Mouse (Mus musculus) forebrain, embryonic 16.5 days (tissue): Measurements from ENCODE around the gene Galnt12. TPM values are rescaled to one million over a fixed set of nuclear protein-coding genes. Genes with fewer than 3 reads are reported as not detected.

Experiments used
- ATAC-seq: fragments of 200-750 bp; cut with Nextera tagmentation; 2 replicates; pipeline ENCODE4 v1.8.0; 2017; ENCODE audit warnings: mild to moderate bottlenecking, moderate library complexity
- H3K27ac ChIP-seq: fragments of 300-500 bp; sonication (generic); 2 replicates; pipeline ENCODE4 v1.5.1; 2014; ENCODE audit warnings: low read length, control low read depth
- H3K27me3 ChIP-seq: fragments of 300-500 bp; sonication (generic); replicated peaks from 2 replicates; pipeline ENCODE4 v1.6.1; 2014; ENCODE audit warnings: low read length; ENCODE audit not compliant: control insufficient read depth, insufficient read depth
- H3K36me3 ChIP-seq: fragments of 300-500 bp; sonication (generic); 2 replicates; pipeline ENCODE4 v1.6.1; 2014; ENCODE audit not compliant: control insufficient read depth, insufficient read depth
- H3K4me1 ChIP-seq: fragments of 300-500 bp; sonication (generic); replicated peaks from 2 replicates; pipeline ENCODE4 v1.6.1; 2014; ENCODE audit warnings: low read length; ENCODE audit not compliant: control insufficient read depth, insufficient read depth
- H3K4me2 ChIP-seq: fragments of 300-500 bp; sonication (generic); 2 replicates; pipeline ENCODE4 v1.6.1; 2014; ENCODE audit warnings: mild to moderate bottlenecking, low read length, control low read depth
- H3K4me3 ChIP-seq: fragments of 300-500 bp; sonication (generic); replicated peaks from 2 replicates; pipeline ENCODE4 v1.5.1; 2014; ENCODE audit warnings: mild to moderate bottlenecking, low read length, control low read depth
- H3K9ac ChIP-seq: fragments of 300-500 bp; sonication (generic); replicated peaks from 2 replicates; pipeline ENCODE4 v1.6.1; 2014; ENCODE audit warnings: low read depth, low read length, control low read depth
- H3K9me3 ChIP-seq: fragments of 300-500 bp; sonication (generic); 2 replicates; pipeline ENCODE4 v1.6.1; 2016; ENCODE audit warnings: low read length; ENCODE audit not compliant: control insufficient read depth
- WGBS: fragments of 180-500 bp; shearing (Covaris S2); extraction: QIAGEN DNeasy Blood & Tissue Kit; methylation state at CpG from one replicate; pipeline ENCODE4 v1.1.7; 2014; 5-methylcytosine and 5-hydroxymethylcytosine counted together
- polyA plus RNA-seq: library from polyadenylated mRNA; unstranded; fragments of >200 nt; fragmentation: Nextera tagmentation; extraction: Ambion mirVana; gene quantifications from 2 replicates; pipeline ENCODE4 v1.2.1, GENCODE M21; 2015

Gene Galnt12
- polyA plus RNA-seq, 1 experiment from 2014 or later, result 0.85 TPM

DNA sequence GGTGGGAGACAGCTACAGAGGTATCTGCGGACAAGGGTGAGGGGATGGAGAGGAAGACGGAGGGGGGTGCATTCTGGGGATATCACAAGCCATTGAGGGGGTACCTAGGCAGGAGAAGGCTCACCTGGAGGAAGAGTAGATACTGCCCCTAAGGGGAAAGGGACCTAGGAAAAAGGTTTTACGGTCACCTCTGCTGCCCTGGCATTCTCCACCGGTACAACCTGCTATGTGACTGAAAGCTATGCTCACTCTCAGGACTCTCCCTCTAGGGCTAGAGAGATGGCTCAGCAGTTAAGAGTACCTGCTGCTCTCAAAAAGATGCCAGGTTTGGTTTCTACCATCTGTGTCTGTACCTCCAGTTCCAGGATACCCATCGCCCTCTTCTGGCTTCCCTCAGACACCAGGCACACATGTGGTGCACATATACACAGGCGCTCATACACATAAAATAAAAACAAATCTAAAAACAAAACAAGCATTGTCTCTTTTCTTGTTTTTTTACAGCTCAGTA is 36.1 kb upstream of the Galnt12 start:
- Histone ChIP-seq H3K4me3 (no peak overlapping the region), H3K9me3 (no peaks in the 10 kb centered on the region), H3K27ac (no peak overlapping the region), H3K27me3 (no peaks in the 10 kb centered on the region), H3K9ac (no peak overlapping the region), H3K4me2 (no peak overlapping the region), H3K36me3 (no peaks in the 10 kb centered on the region), H3K4me1 (peaks cover 14% of the 10 kb centered on the region)
- WGBS, result 98% methylated on average over 6 of the region's 6 CpGs
- ATAC-seq, result no peak

DNA sequence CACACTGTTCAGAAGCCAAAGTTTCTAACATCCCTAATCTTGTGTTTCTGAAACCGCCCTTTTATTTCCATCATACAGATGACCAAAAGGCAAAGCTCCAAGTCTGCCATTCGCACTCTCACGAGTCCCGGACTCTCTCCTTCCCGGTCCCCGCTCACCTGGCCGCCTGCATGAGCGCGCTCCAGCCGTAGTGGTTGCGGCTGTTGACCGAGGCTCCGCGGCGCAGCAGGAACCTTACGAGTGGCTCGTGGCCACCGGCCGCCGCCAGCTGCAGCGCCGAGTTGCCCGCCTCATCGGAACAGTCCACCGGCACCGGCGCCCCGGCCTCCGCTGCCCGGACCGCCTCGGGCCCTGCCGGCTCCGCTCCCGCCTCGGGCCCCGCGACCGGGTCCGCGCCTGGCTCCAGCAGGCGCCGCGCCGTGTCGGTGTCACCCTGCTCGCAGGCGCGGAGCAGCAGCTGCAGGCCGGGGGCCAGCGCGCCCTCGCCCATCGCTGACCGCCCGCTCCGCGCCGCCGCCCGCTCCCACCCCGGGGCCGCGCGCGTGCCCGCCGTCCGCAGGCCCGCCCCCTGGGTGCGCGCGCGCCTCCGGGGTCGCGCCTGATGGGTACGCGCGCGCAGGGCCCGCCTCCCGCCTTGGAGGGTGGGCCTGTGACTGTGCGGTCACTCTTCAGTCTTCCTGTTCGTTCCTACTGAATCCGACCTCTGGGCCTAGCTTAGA is 34.8 kb upstream of the Galnt12 start, which contains the start of gene Anks6:
TSS of gene Anks6 (minus strand) at position 637 of the 719 bp plus-strand sequence.
- Histone ChIP-seq H3K4me2 (peak within 1 kb of the TSS; percentile 87), H3K36me3 (no peaks in the 10 kb centered on the region), H3K9me3 (no peaks in the 10 kb centered on the region), H3K4me3 (peak within 1 kb of the TSS; percentile 81), H3K27me3 (no peaks in the 10 kb centered on the region), H3K27ac (peak within 1 kb of the TSS; percentile 41), H3K4me1 (peaks cover 12% of the 10 kb centered on the region), H3K9ac (peak within 1 kb of the TSS; percentile 84)
- WGBS, result under 1% methylated on average over 64 of the region's 86 CpGs
- ATAC-seq, result peak; percentile 90

DNA sequence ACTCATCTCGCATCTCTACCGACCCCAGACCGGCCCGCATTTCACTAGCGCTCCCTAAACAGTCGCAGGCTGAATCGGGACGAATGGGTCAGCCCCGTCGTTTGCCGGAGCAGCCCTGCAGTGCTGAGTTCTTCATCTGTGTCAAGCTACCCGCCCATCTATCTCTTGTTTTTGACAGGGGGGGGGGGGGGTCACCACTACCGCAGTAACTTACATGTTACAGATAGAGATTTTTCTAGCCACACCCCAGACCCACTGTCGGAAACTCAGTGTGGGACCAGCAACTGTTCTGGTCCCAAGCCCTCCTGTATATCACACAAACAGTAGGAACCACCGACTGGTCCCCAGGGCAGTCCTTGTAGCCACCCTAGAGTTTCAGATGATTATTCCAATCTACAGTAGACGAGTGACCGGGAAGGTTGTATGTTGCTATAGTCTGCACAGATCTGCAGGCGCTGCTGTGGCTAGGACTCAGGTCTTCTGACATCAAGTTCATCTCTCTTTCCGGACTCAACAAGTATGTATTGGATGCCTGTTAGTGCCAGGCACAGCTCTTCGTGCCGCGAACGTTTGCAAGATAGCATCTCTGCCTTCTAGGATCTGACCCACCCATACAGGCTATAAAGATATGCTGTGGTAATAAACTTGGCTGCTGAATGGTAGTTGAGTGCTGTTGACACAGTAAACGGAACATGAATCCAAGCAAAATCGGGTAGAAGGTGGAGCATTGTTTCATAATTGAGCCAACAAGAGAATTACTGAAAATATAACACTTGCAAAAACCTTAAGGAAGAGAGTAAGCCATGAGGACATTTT is 34.0 kb upstream of the Galnt12 start:
- peak overlapping the region; percentile 33; the same call in 1 of the 2 replicates for H3K27ac ChIP-seq
- peak overlapping the region; percentile 84 for H3K9ac ChIP-seq
- H3K4me1 ChIP-seq, result peaks cover 12% of the 10 kb centered on the region
- H3K36me3 ChIP-seq, result no peaks in the 10 kb centered on the region
- H3K4me2 ChIP-seq, result peak overlapping the region; percentile 87
- H3K27me3 ChIP-seq, result no peaks in the 10 kb centered on the region
- H3K9me3 ChIP-seq, result no peaks in the 10 kb centered on the region
- 39% methylated on average over 25 of the region's 25 CpGs for WGBS
- peak; percentile 24 for ATAC-seq
- peak overlapping the region; percentile 81 for H3K4me3 ChIP-seq

DNA sequence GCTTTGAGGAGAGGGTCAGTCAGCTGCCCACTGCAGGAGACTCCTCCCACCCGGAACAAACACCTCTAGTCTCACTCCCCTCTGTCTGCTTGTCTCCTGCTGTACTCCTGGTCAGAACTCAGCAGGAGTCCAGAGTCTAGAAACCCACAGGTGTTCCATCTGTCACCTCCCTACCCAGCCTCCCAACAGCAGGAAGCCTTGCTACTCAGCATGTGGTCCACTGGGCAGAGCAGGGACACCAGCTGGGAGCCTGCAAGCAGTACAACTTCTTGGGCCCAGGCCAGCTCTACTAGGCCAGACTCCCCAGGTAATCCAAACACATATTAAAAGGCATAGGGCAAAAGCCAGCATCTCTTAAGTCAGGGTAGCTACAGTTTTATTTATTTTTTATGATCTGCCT is 30.8 kb upstream of the Galnt12 start:
- Histone ChIP-seq H3K27me3 (no peaks in the 10 kb centered on the region), H3K4me1 (peaks cover 12% of the 10 kb centered on the region), H3K4me2 (no peak overlapping the region), H3K27ac (no peak overlapping the region), H3K9me3 (no peaks in the 10 kb centered on the region), H3K36me3 (no peaks in the 10 kb centered on the region), H3K4me3 (no peak overlapping the region), H3K9ac (no peak overlapping the region)
- no peak for ATAC-seq
- 13% methylated on average over 1 of the region's 1 CpGs for WGBS

GRCm38 (mm10) chr4:47075054-47075453 is 16.7 kb upstream of the Galnt12 start:
- Histone ChIP-seq H3K4me1 (no peaks in the 10 kb centered on the region), H3K9ac (no peak overlapping the region), H3K4me2 (no peak overlapping the region), H3K4me3 (no peak overlapping the region), H3K9me3 (no peaks in the 10 kb centered on the region), H3K27me3 (no peaks in the 10 kb centered on the region), H3K27ac (no peak overlapping the region), H3K36me3 (no peaks in the 10 kb centered on the region)
- 30% methylated on average over 2 of the region's 2 CpGs for WGBS
- ATAC-seq, result no peak

DNA sequence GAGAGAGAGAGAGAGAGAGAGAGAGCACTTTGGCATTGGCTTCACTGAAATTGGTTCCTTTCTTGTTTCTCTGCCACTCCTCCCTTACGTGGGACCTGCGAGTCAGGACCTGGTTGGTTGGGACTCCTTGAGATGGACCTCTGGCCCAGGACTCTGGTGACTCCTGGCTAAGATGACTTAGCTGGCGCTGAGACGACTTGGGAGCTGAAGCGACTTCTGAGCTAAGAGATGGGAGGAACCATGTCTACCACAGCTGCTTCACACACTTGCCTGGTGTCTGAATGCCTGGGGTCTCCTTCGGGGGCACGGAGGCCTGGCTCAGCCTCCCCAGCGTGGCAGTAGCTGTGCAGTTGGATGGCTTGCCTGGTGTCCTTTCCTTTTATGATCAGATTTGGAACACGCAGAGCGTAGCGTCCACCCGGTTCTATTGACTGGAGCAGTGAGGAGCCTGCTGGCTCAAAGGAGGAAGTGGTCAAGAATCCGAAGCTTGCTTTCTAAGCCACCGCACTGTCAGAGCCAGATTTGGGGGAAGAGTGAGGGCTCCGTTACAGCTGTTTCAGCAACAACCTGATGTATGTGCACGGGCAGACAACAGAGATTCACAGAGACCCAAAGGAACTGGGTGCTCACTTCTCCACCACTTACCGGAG is 11.6 kb upstream of the Galnt12 start:
- no peak for ATAC-seq
- H3K27ac ChIP-seq, result no peak overlapping the region
- H3K4me3 ChIP-seq, result no peak overlapping the region
- WGBS, result 93% methylated on average over 17 of the region's 17 CpGs
- H3K4me1 ChIP-seq, result no peaks in the 10 kb centered on the region
- H3K9ac ChIP-seq, result no peak overlapping the region
- H3K4me2 ChIP-seq, result no peak overlapping the region
- no peaks in the 10 kb centered on the region for H3K27me3 ChIP-seq
- H3K9me3 ChIP-seq, result no peaks in the 10 kb centered on the region
- H3K36me3 ChIP-seq, result no peaks in the 10 kb centered on the region

DNA sequence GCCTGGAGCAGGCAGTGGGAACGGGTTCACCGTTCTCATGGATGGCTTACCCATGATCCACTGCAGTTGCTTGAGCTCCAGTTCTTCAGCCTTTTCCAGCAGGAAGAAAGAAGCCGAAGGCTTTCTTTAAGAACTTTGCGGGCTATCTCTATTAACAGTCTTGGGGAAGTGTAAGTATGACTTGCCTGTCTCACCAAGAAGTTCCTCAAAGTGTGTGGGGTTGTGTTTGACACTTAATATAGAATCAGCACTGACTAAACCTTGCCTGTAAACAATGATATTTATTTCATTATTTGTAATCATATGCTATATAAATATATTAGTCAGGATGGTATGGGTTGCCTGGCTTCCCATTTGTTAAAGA is 11.1 kb upstream of the Galnt12 start:
- Histone ChIP-seq H3K4me3 (no peak overlapping the region), H3K36me3 (no peaks in the 10 kb centered on the region), H3K27ac (no peak overlapping the region), H3K9ac (no peak overlapping the region), H3K27me3 (no peaks in the 10 kb centered on the region), H3K4me2 (no peak overlapping the region), H3K9me3 (no peaks in the 10 kb centered on the region), H3K4me1 (no peaks in the 10 kb centered on the region)
- ATAC-seq, result no peak
- 91% methylated on average over 4 of the region's 4 CpGs for WGBS

GRCm38 (mm10) chr4:47083824-47084223 is 7.9 kb upstream of the Galnt12 start:
- H3K27me3 ChIP-seq, result no peaks in the 10 kb centered on the region
- no peak overlapping the region for H3K4me2 ChIP-seq
- no peaks in the 10 kb centered on the region for H3K4me1 ChIP-seq
- H3K9ac ChIP-seq, result no peak overlapping the region
- no peak overlapping the region for H3K4me3 ChIP-seq
- H3K9me3 ChIP-seq, result no peaks in the 10 kb centered on the region
- no peaks in the 10 kb centered on the region for H3K36me3 ChIP-seq
- no peak overlapping the region for H3K27ac ChIP-seq
- WGBS, result 87% methylated on average over 7 of the region's 7 CpGs
- no peak for ATAC-seq

- ATAC-seq, result no peak
- Histone ChIP-seq H3K36me3 (no peaks in the 10 kb centered on the region), H3K4me2 (no peak overlapping the region), H3K4me1 (peaks cover 8% of the 10 kb centered on the region), H3K27me3 (peaks cover 10% of the 10 kb centered on the region), H3K9ac (no peak overlapping the region), H3K27ac (no peak overlapping the region), H3K9me3 (no peaks in the 10 kb centered on the region), H3K4me3 (no peak overlapping the region)
- WGBS, result 87% methylated on average over 7 of the region's 7 CpGs
These were observed 3.0 kb upstream of the Galnt12 start for GRCm38 (mm10) chr4:47088671-47089070.
